Mouse (Mus musculus) heart, postnatal 0 days (tissue): ENCODE data around the gene Mybpc1. TPM values are rescaled to one million over a fixed set of nuclear protein-coding genes. Genes with fewer than 3 reads are reported as not detected.
"Not testable (repeated sequence)": the region's sequence is repeated elsewhere in the genome, so short reads cannot be mapped to it uniquely, and the experiment has no call there.

Experiments
- ATAC-seq: fragments of 200-750 bp; cut with Nextera tagmentation; 2 replicates; pipeline ENCODE4 v1.8.0; 2017; ENCODE audit warnings: low read depth, moderate number of reproducible peaks, moderate library complexity; ENCODE audit not compliant: insufficient read depth
- DNase-seq: peaks from one replicate; pipeline ENCODE4 v3.0.0-alpha.2; 2016; ENCODE audit warnings: low spot score
- H3K27ac ChIP-seq: fragments of 300-500 bp; sonication (generic); 2 replicates; pipeline ENCODE4 v1.5.1; 2014; ENCODE audit warnings: low read depth, mild to moderate bottlenecking
- H3K27me3 ChIP-seq: fragments of 300-500 bp; sonication (generic); 2 replicates; pipeline ENCODE4 v1.6.1; 2014; ENCODE audit warnings: low read length, mixed read lengths; ENCODE audit not compliant: control insufficient read depth, insufficient read depth
- H3K36me3 ChIP-seq: fragments of 300-500 bp; sonication (generic); replicated peaks from 2 replicates; pipeline ENCODE4 v1.6.1; 2014; ENCODE audit warnings: low read length, mixed read lengths; ENCODE audit not compliant: control insufficient read depth, insufficient read depth
- H3K4me1 ChIP-seq: fragments of 300-500 bp; sonication (generic); 2 replicates; pipeline ENCODE4 v1.6.1; 2014; ENCODE audit warnings: antibody characterized with exemption; ENCODE audit not compliant: control insufficient read depth, insufficient read depth
- H3K4me2 ChIP-seq: fragments of 300-500 bp; sonication (generic); 2 replicates; pipeline ENCODE4 v1.6.1; 2014; ENCODE audit warnings: low read depth, mild to moderate bottlenecking, low read length, moderate library complexity
- H3K4me3 ChIP-seq: fragments of 300-500 bp; sonication (generic); 2 replicates; pipeline ENCODE4 v1.5.1; 2014; ENCODE audit warnings: low read depth, low read length
- H3K9ac ChIP-seq: fragments of 300-500 bp; sonication (generic); replicated peaks from 2 replicates; pipeline ENCODE4 v1.6.1; 2014; ENCODE audit warnings: low read depth, low read length, mixed read lengths
- H3K9me3 ChIP-seq: fragments of 300-500 bp; sonication (generic); replicated peaks from 2 replicates; pipeline ENCODE4 v1.6.1; 2016; ENCODE audit warnings: low read length; ENCODE audit not compliant: control insufficient read depth
- CTCF ChIP-seq: IDR thresholded peaks from 2 replicates; pipeline ENCODE4 v1.5.1; 2016; ENCODE audit warnings: antibody characterized with exemption, control low read depth, low read depth
- EP300 ChIP-seq: IDR thresholded peaks from 2 replicates; pipeline ENCODE4 v1.6.1; 2016; ENCODE audit warnings: antibody characterized with exemption, low read depth
- WGBS: fragments of 180-500 bp; shearing (Covaris S2); extraction: QIAGEN DNeasy Blood & Tissue Kit; methylation state at CpG from one replicate; pipeline ENCODE4 v1.1.7; 2014; 5-methylcytosine and 5-hydroxymethylcytosine counted together
- polyA plus RNA-seq: library from polyadenylated mRNA; unstranded; fragments of >200 nt; fragmentation: Nextera tagmentation; extraction: Ambion mirVana; gene quantifications from 2 replicates; pipeline ENCODE4 v1.2.1, GENCODE M21; 2015
- total RNA-seq: library from RNA; depleted of rRNA; stranded (reverse); fragments of >200 nt; gene quantifications from 2 replicates; pipeline ENCODE4 v1.2.3, GENCODE M21; 2014; ENCODE audit warnings: low replicate concordance

The Mybpc1 gene
- total and polyA plus RNA-seq, 2 experiments from 2014 or later, result 0.78 TPM; not detected in 1

- Histone ChIP-seq H3K27ac (no peak overlapping the region), H3K9ac (no peak overlapping the region), H3K4me1 (no peaks in the 10 kb centered on the region), H3K4me2 (no peak overlapping the region), H3K27me3 (no peaks in the 10 kb centered on the region), H3K36me3 (no peaks in the 10 kb centered on the region), H3K9me3 (no peaks in the 10 kb centered on the region), H3K4me3 (no peak overlapping the region)
- no peak for DNase-seq
- 66% methylated on average over 8 of the region's 8 CpGs for WGBS
- no peak for TF ChIP-seq EP300
- TF ChIP-seq CTCF, result no peak
- no peak for ATAC-seq
Measured at GRCm38 (mm10) chr10:88522795-88523194, 82.2 kb downstream of the Mybpc1 start.

GRCm38 (mm10) chr10:88515049-88515448, 89.9 kb downstream of the Mybpc1 start:
- WGBS, result 83% methylated on average over 6 of the region's 7 CpGs
- H3K9me3 ChIP-seq, H3K27me3 ChIP-seq, H3K9ac ChIP-seq, H3K4me3 ChIP-seq, H3K27ac ChIP-seq, DNase-seq, H3K4me2 ChIP-seq, ATAC-seq, H3K36me3 ChIP-seq: not testable (repeated sequence)
- H3K4me1 ChIP-seq, result peaks cover 17% of the 10 kb centered on the region

- Histone ChIP-seq H3K4me2 (no peak overlapping the region), H3K36me3 (no peaks in the 10 kb centered on the region), H3K27ac (peak overlapping the region; percentile 27; the same call in 1 of the 2 replicates), H3K4me1 (peaks cover 17% of the 10 kb centered on the region), H3K9ac (no peak overlapping the region), H3K9me3 (no peaks in the 10 kb centered on the region), H3K27me3 (no peaks in the 10 kb centered on the region), H3K4me3 (no peak overlapping the region)
- TF ChIP-seq EP300 (no peak), CTCF (peak; percentile 34; the same call in 1 of the 2 replicates)
- peak; percentile 71 for ATAC-seq
- 45% methylated on average over 2 of the region's 2 CpGs for WGBS
- no peak for DNase-seq
Measured at GRCm38 (mm10) chr10:88514495-88514894, 90.5 kb downstream of the Mybpc1 start.

- DNase-seq (no peak), ATAC-seq (no peak)
- H3K36me3 ChIP-seq, result no peaks in the 10 kb centered on the region
- peaks cover 17% of the 10 kb centered on the region for H3K4me1 ChIP-seq
- H3K27ac ChIP-seq, result no peak overlapping the region
- H3K4me2 ChIP-seq, result no peak overlapping the region
- no peak overlapping the region for H3K9ac ChIP-seq
- no peaks in the 10 kb centered on the region for H3K27me3 ChIP-seq
- no peak overlapping the region for H3K4me3 ChIP-seq
- H3K9me3 ChIP-seq, result no peaks in the 10 kb centered on the region
- TF ChIP-seq EP300 (no peak), CTCF (no peak)
- WGBS, result 73% methylated on average over 8 of the region's 8 CpGs
Measured at GRCm38 (mm10) chr10:88513574-88514135, 91.3 kb downstream of the Mybpc1 start.

- Histone ChIP-seq H3K36me3 (no peaks in the 10 kb centered on the region), H3K4me1 (peaks cover 17% of the 10 kb centered on the region), H3K27me3 (no peaks in the 10 kb centered on the region), H3K4me3 (no peak overlapping the region), H3K4me2 (no peak overlapping the region), H3K27ac (peak overlapping the region; percentile 53), H3K9me3 (no peaks in the 10 kb centered on the region), H3K9ac (no peak overlapping the region)
- no peak for DNase-seq
- no peak for ATAC-seq
- 89% methylated on average over 9 of the region's 9 CpGs for WGBS
- no peak for TF ChIP-seq CTCF
Measured at GRCm38 (mm10) chr10:88511355-88511754, 93.6 kb downstream of the Mybpc1 start.
